Mouse (Mus musculus) fibroblast of lung, adult 2 months (primary cell): ENCODE measurements around the gene Frs2.

Source experiments
- DNase-seq: peaks from one replicate; pipeline ENCODE4 v3.0.0-alpha.2; 2011; ENCODE audit warnings: low read depth

Frs2 gene

GRCm38 (mm10) chr10:117148361-117149003 is at the start of gene Frs2:
Gene Frs2, minus strand, starts transcription at chr10:117148534.
- DNase-seq, result peak; percentile 69

GRCm38 (mm10) chr10:117196696-117197095 is 48.4 kb upstream of the Frs2 start:
- no peak for DNase-seq

- no peak for DNase-seq
These were observed 47.4 kb upstream of the Frs2 start for GRCm38 (mm10) chr10:117195748-117196147.

- DNase-seq, result no peak
These were observed 46.7 kb upstream of the Frs2 start for GRCm38 (mm10) chr10:117195005-117195404.

- no peak for DNase-seq
These were observed 45.0 kb upstream of the Frs2 start for GRCm38 (mm10) chr10:117193364-117193763.

GRCm38 (mm10) chr10:117185399-117186089 is 37.2 kb upstream of the Frs2 start:
- no peak for DNase-seq

GRCm38 (mm10) chr10:117181098-117181497 is 32.8 kb upstream of the Frs2 start:
- DNase-seq, result no peak

- no peak for DNase-seq
These were observed 26.3 kb upstream of the Frs2 start for GRCm38 (mm10) chr10:117174645-117175044.

- DNase-seq, result no peak
These were observed 25.5 kb upstream of the Frs2 start for GRCm38 (mm10) chr10:117173566-117174438.

GRCm38 (mm10) chr10:117173111-117173510 is 24.8 kb upstream of the Frs2 start:
- DNase-seq, result no peak

GRCm38 (mm10) chr10:117172069-117172468 is 23.7 kb upstream of the Frs2 start:
- no peak for DNase-seq

- DNase-seq, result no peak
These were observed 18.6 kb upstream of the Frs2 start for GRCm38 (mm10) chr10:117166785-117167425.

- no peak for DNase-seq
These were observed 14.3 kb upstream of the Frs2 start for GRCm38 (mm10) chr10:117162662-117163061.

GRCm38 (mm10) chr10:117160099-117160498 is 11.8 kb upstream of the Frs2 start:
- DNase-seq, result no peak

- DNase-seq, result no peak
These were observed 3.9 kb upstream of the Frs2 start for GRCm38 (mm10) chr10:117152247-117152646.

- no peak for DNase-seq
These were observed 3.3 kb upstream of the Frs2 start for GRCm38 (mm10) chr10:117151676-117152075.

- DNase-seq, result peak; percentile 57
These were observed 2.9 kb upstream of the Frs2 start for GRCm38 (mm10) chr10:117151241-117151640.

- no peak for DNase-seq
These were observed 2.4 kb upstream of the Frs2 start for GRCm38 (mm10) chr10:117150764-117151163.

- DNase-seq, result no peak
These were observed 1.7 kb upstream of the Frs2 start for GRCm38 (mm10) chr10:117149942-117150617.

GRCm38 (mm10) chr10:117149241-117149640 is 907 bp upstream of the Frs2 start:
- no peak for DNase-seq

- DNase-seq, result no peak
These were observed 622 bp downstream of the Frs2 start for GRCm38 (mm10) chr10:117147463-117148360.
